Mouse (Mus musculus) R1 (cell line): ENCODE results near the gene Gpc1.

Experiments used
- DNase-seq: peaks from one replicate; pipeline ENCODE4 v3.0.0-alpha.2; 2018; ENCODE audit warnings: low read depth, low spot score

Gene Gpc1

GRCm38 (mm10) chr1:92879266-92879665 is 47.8 kb downstream of the Gpc1 start:
- DNase-seq, result no peak

- no peak for DNase-seq
Measured at GRCm38 (mm10) chr1:92880101-92880500, 48.7 kb downstream of the Gpc1 start.

GRCm38 (mm10) chr1:92881982-92882381 is 50.5 kb downstream of the Gpc1 start:
- no peak for DNase-seq

GRCm38 (mm10) chr1:92888901-92889655 is 57.6 kb downstream of the Gpc1 start:
- peak; percentile 80 for DNase-seq

GRCm38 (mm10) chr1:92892791-92893190 is 61.3 kb downstream of the Gpc1 start:
- no peak for DNase-seq

- no peak for DNase-seq
Measured at GRCm38 (mm10) chr1:92893896-92894295, 62.5 kb downstream of the Gpc1 start.

GRCm38 (mm10) chr1:92895089-92895488 is 63.6 kb downstream of the Gpc1 start:
- DNase-seq, result peak; percentile 88

GRCm38 (mm10) chr1:92902786-92903185 is 71.3 kb downstream of the Gpc1 start, which contains the start of gene Ankmy1:
Gene Ankmy1 (minus strand): TSS chr1:92902906.
- peak; percentile 92 for DNase-seq

GRCm38 (mm10) chr1:92903627-92904026 is 72.2 kb downstream of the Gpc1 start:
- DNase-seq, result no peak

- no peak for DNase-seq
Measured at GRCm38 (mm10) chr1:92905703-92906310, 74.4 kb downstream of the Gpc1 start.

- DNase-seq, result peak; percentile 92
Measured at GRCm38 (mm10) chr1:92906779-92907631, 75.6 kb downstream of the Gpc1 start, which contains the start of gene Dusp28. Gene Dusp28 (plus strand): TSS chr1:92906981.

- no peak for DNase-seq
Measured at GRCm38 (mm10) chr1:92907632-92908360, 76.4 kb downstream of the Gpc1 start.

GRCm38 (mm10) chr1:92908664-92909063 is 77.2 kb downstream of the Gpc1 start:
- no peak for DNase-seq

- DNase-seq, result peak; percentile 89
Measured at GRCm38 (mm10) chr1:92909068-92909467, 77.6 kb downstream of the Gpc1 start.
